Mouse (Mus musculus): Measurements from ENCODE around the gene Herpud2.

Herpud2 gene

GRCm38 (mm10) chr9:25151611-25152241 lies at the start of gene Herpud2:
Herpud2 (minus strand) TSS chr9:25151820.
- DNase-seq (ENCODE audit: low read depth, low spot score): peak; percentile 95

GRCm38 (mm10) chr9:25200987-25201386 lies 49.4 kb upstream of the Herpud2 start:
- DNase-seq (ENCODE audit: low read depth, low spot score): no peak

GRCm38 (mm10) chr9:25200148-25200547 lies 48.5 kb upstream of the Herpud2 start:
- DNase-seq (ENCODE audit: low read depth, low spot score): no peak

- DNase-seq (ENCODE audit: low read depth, low spot score): no peak
Measured at GRCm38 (mm10) chr9:25196746-25197145, 45.1 kb upstream of the Herpud2 start.

GRCm38 (mm10) chr9:25191612-25192011 lies 40.0 kb upstream of the Herpud2 start:
- no peak for DNase-seq (ENCODE audit: low read depth, low spot score)

GRCm38 (mm10) chr9:25186501-25186900 lies 34.9 kb upstream of the Herpud2 start:
- DNase-seq (ENCODE audit: low read depth, low spot score): no peak

- no peak for DNase-seq (ENCODE audit: low read depth, low spot score)
Measured at GRCm38 (mm10) chr9:25185854-25186253, 34.2 kb upstream of the Herpud2 start.

GRCm38 (mm10) chr9:25184606-25185005 lies 33.0 kb upstream of the Herpud2 start:
- no peak for DNase-seq (ENCODE audit: low read depth, low spot score)

- no peak for DNase-seq (ENCODE audit: low read depth, low spot score)
Measured at GRCm38 (mm10) chr9:25178066-25178465, 26.4 kb upstream of the Herpud2 start.

GRCm38 (mm10) chr9:25177201-25177600 lies 25.6 kb upstream of the Herpud2 start:
- no peak for DNase-seq (ENCODE audit: low read depth, low spot score)

- no peak for DNase-seq (ENCODE audit: low read depth, low spot score)
Measured at GRCm38 (mm10) chr9:25176562-25176961, 24.9 kb upstream of the Herpud2 start.

- DNase-seq (ENCODE audit: low read depth, low spot score): no peak
Measured at GRCm38 (mm10) chr9:25175978-25176377, 24.4 kb upstream of the Herpud2 start.

GRCm38 (mm10) chr9:25175039-25175442 lies 23.4 kb upstream of the Herpud2 start:
- DNase-seq (ENCODE audit: low read depth, low spot score): peak; percentile 92

GRCm38 (mm10) chr9:25174614-25175013 lies 23.0 kb upstream of the Herpud2 start:
- DNase-seq (ENCODE audit: low read depth, low spot score): no peak

- DNase-seq (ENCODE audit: low read depth, low spot score): no peak
Measured at GRCm38 (mm10) chr9:25173171-25173570, 21.6 kb upstream of the Herpud2 start.

- DNase-seq (ENCODE audit: low read depth, low spot score): no peak
Measured at GRCm38 (mm10) chr9:25169626-25170025, 18.0 kb upstream of the Herpud2 start.

GRCm38 (mm10) chr9:25167458-25168084 lies 16.0 kb upstream of the Herpud2 start:
- DNase-seq (ENCODE audit: low read depth, low spot score): no peak

- no peak for DNase-seq (ENCODE audit: low read depth, low spot score)
Measured at GRCm38 (mm10) chr9:25158218-25158617, 6.6 kb upstream of the Herpud2 start.

- DNase-seq (ENCODE audit: low read depth, low spot score): no peak
Measured at GRCm38 (mm10) chr9:25156377-25156776, 4.8 kb upstream of the Herpud2 start.

GRCm38 (mm10) chr9:25153066-25153465 lies 1.4 kb upstream of the Herpud2 start:
- DNase-seq (ENCODE audit: low read depth, low spot score): no peak

GRCm38 (mm10) chr9:25152457-25152856 lies 837 bp upstream of the Herpud2 start:
- no peak for DNase-seq (ENCODE audit: low read depth, low spot score)

- DNase-seq (ENCODE audit: low read depth, low spot score): no peak
Measured at GRCm38 (mm10) chr9:25150791-25151610, 619 bp downstream of the Herpud2 start.

- no peak for DNase-seq (ENCODE audit: low read depth, low spot score)
Measured at GRCm38 (mm10) chr9:25148767-25149166, 2.9 kb downstream of the Herpud2 start.
